Mouse (Mus musculus): ENCODE measurements at regions not wholly inside any gene's neighbourhood (a gene's known extent, or its start where the extent isn't known, plus 50 kb on each side); places are given as distances from the start of the nearest gene placed in this dataset.

DNA sequence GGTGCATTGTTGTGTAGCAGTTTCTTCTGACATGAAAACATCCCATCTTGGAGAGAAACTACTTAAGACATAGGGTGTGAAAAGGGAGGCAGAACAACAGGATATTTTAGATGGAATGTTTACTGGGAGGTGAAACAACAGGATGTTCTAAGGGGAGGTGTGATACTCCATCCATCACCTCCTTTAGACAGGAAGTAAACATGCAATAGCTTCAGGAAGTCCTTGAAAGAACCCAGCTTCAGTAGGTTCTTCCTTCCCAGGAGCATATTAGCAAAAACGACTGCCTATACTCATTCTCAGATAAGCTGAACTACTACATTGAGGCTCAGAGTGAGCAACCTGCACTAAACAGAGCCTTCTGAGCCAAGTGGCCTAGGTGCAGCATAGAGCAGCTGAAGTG is 82.6 kb upstream of the Med14 start:
- WGBS: 71% methylated on average over 1 of the region's 1 CpGs
- ATAC-seq (ENCODE audit: low FRiP score): no peak
- H3K4me3 ChIP-seq (replicated peaks; ENCODE audit: low read length): no peak overlapping the region
- H3K9ac ChIP-seq: no peak overlapping the region
- no peaks in the 10 kb centered on the region for H3K36me3 ChIP-seq (replicated peaks; ENCODE audit: control insufficient read depth, insufficient read depth)
- H3K27me3 ChIP-seq (ENCODE audit: control insufficient read depth, insufficient read depth, low read length): no peaks in the 10 kb centered on the region
- DNase-seq (ENCODE audit: low spot score): no peak
- H3K4me1 ChIP-seq (replicated peaks; ENCODE audit: control insufficient read depth, insufficient read depth, low read length): 0 out of 2 replicates have a peak, but pooled peaks cover 4% of the 10 kb centered on the region
- no peak overlapping the region for H3K4me2 ChIP-seq (replicated peaks)
- no peak overlapping the region for H3K27ac ChIP-seq
- H3K9me3 ChIP-seq (ENCODE audit: control insufficient read depth, low read length): no peaks in the 10 kb centered on the region

DNA sequence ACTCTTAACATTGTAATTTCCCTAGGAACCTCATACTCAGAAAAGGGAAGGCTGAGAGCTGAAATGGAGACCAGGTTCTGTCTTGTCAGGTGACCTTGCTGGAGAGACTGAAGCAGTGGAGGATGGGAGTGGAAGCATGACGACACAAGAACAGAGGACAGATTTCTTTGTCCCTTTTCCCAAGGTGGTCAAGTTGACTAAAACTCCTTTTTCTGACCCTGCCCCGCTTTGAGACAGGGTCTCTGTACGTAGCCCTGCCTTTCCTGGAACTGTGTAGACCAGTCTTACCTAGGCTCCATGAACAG is 79.1 kb upstream of the Med14 start:
- 0 out of 2 replicates have a peak, but pooled peaks cover 4% of the 10 kb centered on the region for H3K4me1 ChIP-seq (replicated peaks; ENCODE audit: control insufficient read depth, insufficient read depth, low read length)
- H3K9me3 ChIP-seq (ENCODE audit: control insufficient read depth, low read length): no peaks in the 10 kb centered on the region
- no peak for DNase-seq (ENCODE audit: low spot score)
- peak overlapping the region; percentile 53 for H3K4me2 ChIP-seq (replicated peaks)
- peak overlapping the region; percentile 97 for H3K27ac ChIP-seq
- H3K27me3 ChIP-seq (ENCODE audit: control insufficient read depth, insufficient read depth, low read length): no peaks in the 10 kb centered on the region
- H3K4me3 ChIP-seq (replicated peaks; ENCODE audit: low read length): no peak overlapping the region
- ATAC-seq (ENCODE audit: low FRiP score): peak; percentile 25; the same call in 1 of the 2 replicates
- 57% methylated on average over 3 of the region's 3 CpGs for WGBS
- H3K36me3 ChIP-seq (replicated peaks; ENCODE audit: control insufficient read depth, insufficient read depth): no peaks in the 10 kb centered on the region
- peak overlapping the region; percentile 52 for H3K9ac ChIP-seq

DNA sequence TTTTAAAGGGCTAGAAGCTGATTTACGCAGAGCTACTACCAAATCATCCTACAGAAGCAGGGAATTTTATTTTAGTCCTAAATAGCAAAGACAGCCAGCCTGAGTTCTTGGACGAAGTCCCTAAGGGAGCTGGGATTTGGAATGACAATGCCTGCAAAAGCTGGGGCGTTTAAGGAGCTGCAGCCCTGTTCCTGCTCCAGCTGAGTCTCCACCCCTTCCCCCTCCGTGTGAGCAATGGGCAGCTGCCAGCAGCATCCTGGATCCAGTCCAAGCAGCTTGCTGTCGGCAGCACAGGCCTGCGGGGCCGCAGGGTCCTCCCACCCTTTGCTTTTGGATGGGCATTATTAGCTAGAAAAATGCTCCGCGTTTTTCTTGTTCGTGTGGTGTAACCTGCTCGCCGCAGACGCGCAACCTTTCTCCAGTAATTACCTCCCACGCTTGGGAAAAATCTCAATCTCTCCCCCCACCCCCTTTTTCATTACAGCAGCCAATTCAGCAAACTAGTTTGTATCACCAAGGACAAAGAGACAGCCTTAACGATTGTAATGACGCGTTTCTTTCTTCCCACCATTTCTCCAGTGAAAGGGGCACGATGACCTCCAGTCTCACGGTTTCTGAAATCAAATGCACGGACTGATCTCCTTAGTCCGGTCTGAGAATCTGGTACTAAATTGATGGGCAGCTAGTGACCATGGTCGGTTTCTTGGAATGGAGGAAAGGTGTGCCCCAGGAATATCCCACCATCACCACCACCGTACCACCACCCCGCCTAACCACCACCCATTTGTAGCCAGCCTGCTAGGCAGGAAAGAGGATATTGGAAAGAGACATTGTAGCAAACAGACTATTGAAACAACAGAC is 78.5 kb upstream of the Med14 start:
- WGBS: 19% methylated on average over 24 of the region's 25 CpGs
- peak overlapping the region; percentile 52 for H3K9ac ChIP-seq
- H3K4me3 ChIP-seq (replicated peaks; ENCODE audit: low read length): peak overlapping the region; percentile 21
- 0 out of 2 replicates have a peak, but pooled peaks cover 4% of the 10 kb centered on the region for H3K4me1 ChIP-seq (replicated peaks; ENCODE audit: control insufficient read depth, insufficient read depth, low read length)
- no peaks in the 10 kb centered on the region for H3K36me3 ChIP-seq (replicated peaks; ENCODE audit: control insufficient read depth, insufficient read depth)
- H3K27me3 ChIP-seq (ENCODE audit: control insufficient read depth, insufficient read depth, low read length): no peaks in the 10 kb centered on the region
- ATAC-seq (ENCODE audit: low FRiP score) (peak; percentile 89), DNase-seq (ENCODE audit: low spot score) (peak; percentile 84)
- H3K9me3 ChIP-seq (ENCODE audit: control insufficient read depth, low read length): no peaks in the 10 kb centered on the region
- peak overlapping the region; percentile 53 for H3K4me2 ChIP-seq (replicated peaks)
- peak overlapping the region; percentile 97 for H3K27ac ChIP-seq

DNA sequence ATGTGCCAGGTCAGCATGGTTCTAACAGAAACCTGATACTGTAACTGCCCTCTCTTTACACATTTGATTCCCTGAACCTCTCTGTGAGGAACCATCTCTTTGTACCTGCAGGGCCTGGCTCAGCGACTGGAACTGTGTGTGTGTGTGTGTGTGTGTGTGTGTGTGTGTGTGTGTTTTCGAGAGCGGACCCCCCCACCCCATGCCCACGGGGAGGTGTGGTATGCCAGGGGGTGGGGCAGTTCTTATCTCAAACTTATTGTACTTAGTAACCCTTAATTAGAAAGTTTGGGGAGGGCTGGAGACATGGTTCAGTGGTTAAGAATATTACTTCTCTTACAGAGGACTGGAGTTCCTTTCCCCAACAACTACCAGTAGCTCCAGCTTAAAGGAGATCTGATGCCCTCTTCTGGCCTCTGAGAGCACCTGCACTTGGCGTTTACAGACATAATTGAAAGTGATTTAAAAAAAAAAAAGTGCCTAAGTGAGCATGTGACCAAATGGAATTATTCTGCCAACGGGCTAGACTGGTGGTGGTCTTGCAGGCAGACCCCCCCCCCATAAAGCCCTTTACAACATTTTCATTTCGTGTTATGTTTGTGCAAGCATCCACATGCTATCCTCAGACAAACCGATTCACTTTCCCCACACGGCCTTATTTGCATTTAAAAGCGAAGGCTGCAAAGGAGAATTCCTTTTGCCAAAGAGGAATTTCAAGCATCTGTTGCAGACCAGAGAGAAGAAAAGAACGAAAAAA is 77.7 kb upstream of the Med14 start:
- Histone ChIP-seq H3K4me1 (replicated peaks; ENCODE audit: control insufficient read depth, insufficient read depth, low read length) (0 out of 2 replicates have a peak, but pooled peaks cover 4% of the 10 kb centered on the region), H3K4me3 (replicated peaks; ENCODE audit: low read length) (peak overlapping the region; percentile 21), H3K27ac (peak overlapping the region; percentile 97), H3K36me3 (replicated peaks; ENCODE audit: control insufficient read depth, insufficient read depth) (no peaks in the 10 kb centered on the region), H3K4me2 (replicated peaks) (peak overlapping the region; percentile 53), H3K9me3 (ENCODE audit: control insufficient read depth, low read length) (no peaks in the 10 kb centered on the region), H3K9ac (peak overlapping the region; percentile 52), H3K27me3 (ENCODE audit: control insufficient read depth, insufficient read depth, low read length) (no peaks in the 10 kb centered on the region)
- DNase-seq (ENCODE audit: low spot score) (peak; percentile 65), ATAC-seq (ENCODE audit: low FRiP score) (peak; percentile 69; the same call in 1 of the 2 replicates)
- 13% methylated on average over 11 of the region's 11 CpGs for WGBS

DNA sequence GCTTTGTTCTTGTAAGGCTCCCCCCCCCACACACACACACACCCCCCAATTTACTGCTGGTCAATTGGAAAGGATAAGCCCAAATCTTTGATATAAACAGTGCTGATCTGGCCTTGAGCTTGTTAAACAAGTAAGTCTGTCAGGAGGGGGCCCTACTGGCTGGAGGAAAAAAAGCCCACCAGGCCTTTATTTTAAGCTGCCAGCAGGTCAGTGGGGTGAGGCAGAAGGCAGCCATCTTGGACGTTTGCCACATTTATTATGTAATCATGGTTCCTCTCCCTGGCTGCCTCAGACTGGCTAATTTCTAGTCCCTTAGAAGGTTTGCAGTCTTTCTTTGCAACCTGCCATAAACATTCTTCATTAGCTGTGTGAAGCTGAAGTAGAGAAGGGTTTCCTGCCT is 75.9 kb upstream of the Med14 start:
- no peaks in the 10 kb centered on the region for H3K36me3 ChIP-seq (replicated peaks; ENCODE audit: control insufficient read depth, insufficient read depth)
- 0 out of 2 replicates have a peak, but pooled peaks cover 4% of the 10 kb centered on the region for H3K4me1 ChIP-seq (replicated peaks; ENCODE audit: control insufficient read depth, insufficient read depth, low read length)
- 15% methylated on average over 1 of the region's 1 CpGs for WGBS
- ATAC-seq (ENCODE audit: low FRiP score): no peak
- H3K4me2 ChIP-seq (replicated peaks): no peak overlapping the region
- no peaks in the 10 kb centered on the region for H3K27me3 ChIP-seq (ENCODE audit: control insufficient read depth, insufficient read depth, low read length)
- no peaks in the 10 kb centered on the region for H3K9me3 ChIP-seq (ENCODE audit: control insufficient read depth, low read length)
- H3K27ac ChIP-seq: peak overlapping the region; percentile 38; the same call in 1 of the 2 replicates
- no peak overlapping the region for H3K9ac ChIP-seq
- DNase-seq (ENCODE audit: low spot score): no peak
- no peak overlapping the region for H3K4me3 ChIP-seq (replicated peaks; ENCODE audit: low read length)

DNA sequence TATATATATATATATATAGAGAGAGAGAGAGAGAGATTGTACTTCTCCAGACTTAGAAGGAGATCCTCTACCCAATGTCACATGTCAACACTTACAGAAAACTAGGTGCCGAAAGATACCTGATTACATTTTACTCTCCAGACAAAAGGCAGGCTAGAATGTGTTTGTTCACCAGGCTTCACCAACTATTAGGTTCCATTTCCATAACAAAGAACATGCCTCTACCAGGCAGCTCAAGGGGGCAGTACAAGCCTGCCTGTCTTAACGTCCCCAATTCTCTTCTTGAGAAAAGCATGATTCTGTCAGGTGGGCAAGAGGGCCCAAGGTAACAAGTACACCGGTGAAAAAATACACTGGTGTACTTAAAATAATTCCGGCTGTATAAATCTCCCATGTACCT is 72.8 kb upstream of the Med14 start:
- DNase-seq (ENCODE audit: low spot score) (no peak), ATAC-seq (ENCODE audit: low FRiP score) (no peak)
- H3K27ac ChIP-seq: no peak overlapping the region
- no peaks in the 10 kb centered on the region for H3K27me3 ChIP-seq (ENCODE audit: control insufficient read depth, insufficient read depth, low read length)
- WGBS: 63% methylated on average over 4 of the region's 4 CpGs
- H3K4me2 ChIP-seq (replicated peaks): no peak overlapping the region
- H3K4me1 ChIP-seq (replicated peaks; ENCODE audit: control insufficient read depth, insufficient read depth, low read length): no peaks in the 10 kb centered on the region
- H3K4me3 ChIP-seq (replicated peaks; ENCODE audit: low read length): no peak overlapping the region
- no peak overlapping the region for H3K9ac ChIP-seq
- no peaks in the 10 kb centered on the region for H3K36me3 ChIP-seq (replicated peaks; ENCODE audit: control insufficient read depth, insufficient read depth)
- H3K9me3 ChIP-seq (ENCODE audit: control insufficient read depth, low read length): no peaks in the 10 kb centered on the region

DNA sequence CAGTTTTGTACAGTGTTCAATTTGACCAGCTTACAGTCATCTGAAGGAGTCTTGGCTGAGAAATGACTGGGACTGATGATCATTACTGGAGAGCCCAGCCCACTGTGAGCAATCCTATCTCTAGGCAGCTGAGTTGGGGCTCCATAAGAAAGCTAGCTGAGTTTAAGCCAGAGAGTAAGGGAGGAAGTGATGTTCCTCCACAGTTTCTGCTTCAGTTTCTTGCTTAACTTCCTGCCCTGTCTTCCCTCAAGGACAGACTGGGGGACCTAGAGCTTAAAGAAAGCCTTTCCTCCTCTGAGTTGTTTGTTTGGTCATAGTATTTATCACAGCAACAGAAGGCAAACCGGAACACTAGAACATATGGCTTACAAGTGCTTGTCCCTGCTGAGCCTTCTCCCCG is 70.8 kb upstream of the Med14 start:
- 89% methylated on average over 2 of the region's 2 CpGs for WGBS
- no peak overlapping the region for H3K4me3 ChIP-seq (replicated peaks; ENCODE audit: low read length)
- H3K27ac ChIP-seq: no peak overlapping the region
- DNase-seq (ENCODE audit: low spot score) (no peak), ATAC-seq (ENCODE audit: low FRiP score) (no peak)
- H3K9me3 ChIP-seq (ENCODE audit: control insufficient read depth, low read length): no peaks in the 10 kb centered on the region
- no peaks in the 10 kb centered on the region for H3K27me3 ChIP-seq (ENCODE audit: control insufficient read depth, insufficient read depth, low read length)
- no peaks in the 10 kb centered on the region for H3K36me3 ChIP-seq (replicated peaks; ENCODE audit: control insufficient read depth, insufficient read depth)
- no peak overlapping the region for H3K9ac ChIP-seq
- H3K4me2 ChIP-seq (replicated peaks): no peak overlapping the region
- H3K4me1 ChIP-seq (replicated peaks; ENCODE audit: control insufficient read depth, insufficient read depth, low read length): no peaks in the 10 kb centered on the region

DNA sequence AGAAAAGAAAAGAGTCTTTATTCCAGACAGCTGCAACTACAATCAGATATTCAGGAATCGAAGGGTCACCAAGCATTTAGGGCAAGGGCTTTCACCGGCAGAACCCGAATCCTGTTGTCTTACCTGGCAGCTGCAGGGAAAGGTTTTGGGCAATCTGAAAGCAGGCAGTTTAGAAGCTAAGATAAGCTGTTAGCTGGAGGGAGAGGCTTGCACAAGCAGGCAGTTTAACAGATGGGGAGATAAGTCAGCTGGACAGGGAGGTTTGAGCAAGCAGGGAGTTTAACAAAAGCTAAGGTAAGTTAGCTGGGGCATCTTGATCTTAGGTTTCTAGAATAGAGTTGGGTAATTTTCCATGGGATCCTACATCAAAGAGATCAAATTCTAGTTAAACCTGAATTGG is 67.3 kb upstream of the Med14 start:
- Histone ChIP-seq H3K9me3 (ENCODE audit: control insufficient read depth, low read length) (no peaks in the 10 kb centered on the region), H3K27me3 (ENCODE audit: control insufficient read depth, insufficient read depth, low read length) (no peaks in the 10 kb centered on the region), H3K4me1 (replicated peaks; ENCODE audit: control insufficient read depth, insufficient read depth, low read length) (no peaks in the 10 kb centered on the region), H3K9ac (no peak overlapping the region), H3K27ac (no peak overlapping the region), H3K36me3 (replicated peaks; ENCODE audit: control insufficient read depth, insufficient read depth) (no peaks in the 10 kb centered on the region), H3K4me3 (replicated peaks; ENCODE audit: low read length) (no peak overlapping the region), H3K4me2 (replicated peaks) (no peak overlapping the region)
- DNase-seq (ENCODE audit: low spot score) (no peak), ATAC-seq (ENCODE audit: low FRiP score) (no peak)
- WGBS: 75% methylated on average over 3 of the region's 3 CpGs

DNA sequence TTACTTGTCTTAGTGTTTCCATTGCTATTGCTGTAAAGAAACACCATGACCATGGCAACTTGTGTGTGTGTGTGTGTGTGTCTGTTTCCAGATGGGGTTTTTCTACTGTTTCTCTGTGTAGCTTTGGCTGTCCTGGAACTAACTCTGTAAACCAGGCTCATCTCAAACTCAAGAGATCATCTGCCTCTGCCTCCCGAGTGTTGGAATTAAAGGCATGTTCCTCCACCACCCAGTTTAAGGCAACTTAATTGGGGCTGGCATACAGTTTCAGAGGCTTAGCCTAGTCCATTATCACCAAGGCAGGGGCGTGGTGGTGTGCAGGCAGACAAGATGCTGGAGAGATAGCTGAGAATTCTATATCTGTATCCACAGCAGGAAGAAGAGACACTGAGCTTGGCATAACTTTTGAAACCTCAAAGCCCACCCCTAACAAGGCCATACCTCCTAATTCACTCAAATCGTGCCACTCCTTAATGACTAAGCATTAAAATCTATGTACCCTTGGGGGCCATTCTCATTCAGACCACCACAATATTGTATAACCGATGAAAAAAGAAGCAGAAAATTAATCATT is 65.5 kb upstream of the Med14 start:
- no peak overlapping the region for H3K4me2 ChIP-seq (replicated peaks)
- no peak for DNase-seq (ENCODE audit: low spot score)
- no peak for ATAC-seq (ENCODE audit: low FRiP score)
- no peaks in the 10 kb centered on the region for H3K9me3 ChIP-seq (ENCODE audit: control insufficient read depth, low read length)
- H3K4me3 ChIP-seq (replicated peaks; ENCODE audit: low read length): no peak overlapping the region
- WGBS: 89% methylated on average over 4 of the region's 4 CpGs
- no peaks in the 10 kb centered on the region for H3K27me3 ChIP-seq (ENCODE audit: control insufficient read depth, insufficient read depth, low read length)
- H3K4me1 ChIP-seq (replicated peaks; ENCODE audit: control insufficient read depth, insufficient read depth, low read length): no peaks in the 10 kb centered on the region
- no peak overlapping the region for H3K27ac ChIP-seq
- H3K36me3 ChIP-seq (replicated peaks; ENCODE audit: control insufficient read depth, insufficient read depth): no peaks in the 10 kb centered on the region
- no peak overlapping the region for H3K9ac ChIP-seq

All from hindbrain, embryonic 14.5 days (tissue).